ENCODE assay signal across 8 mouse cellular contexts in the genomic region with DNA sequence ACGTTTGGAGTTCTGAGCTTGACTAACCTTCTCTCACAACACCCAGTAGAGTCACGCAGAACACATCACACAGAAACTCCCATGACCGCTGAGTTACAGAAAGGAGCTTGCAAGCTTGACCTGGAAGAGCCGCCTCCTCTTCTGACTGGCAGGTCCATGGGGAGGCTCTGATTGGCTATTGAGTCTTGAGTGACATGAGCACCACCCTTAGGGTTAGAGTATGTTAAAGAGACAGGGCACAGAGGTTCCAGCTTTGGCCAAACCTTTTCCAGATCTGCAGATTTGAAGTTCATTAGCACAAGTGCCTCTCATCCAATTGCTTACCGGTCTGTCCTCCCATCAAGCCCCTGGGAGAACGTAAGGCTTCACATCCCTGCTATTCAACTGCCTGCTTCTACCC. TPM values are rescaled to one million over a fixed set of nuclear protein-coding genes. Genes with fewer than 3 reads are reported as not detected.
DNase-seq lines count a peak whose midpoint lies in the region; ATAC-seq and TF ChIP-seq lines count a peak whose summit lies in the region.
"Not testable (repeated sequence)": the region's sequence is repeated elsewhere in the genome, so short reads cannot be mapped to it uniquely, and the experiment has no call there.

A gene (minus strand): TSS at position 81 of the 400 bp plus-strand sequence.

- not testable (repeated sequence) for H3K79me2 ChIP-seq in liver, adult 2 months (ENCODE audit: control insufficient read depth, insufficient read depth, low read length)

- peak within 1 kb of the TSS; percentile 74 for H3K4me3 ChIP-seq in E14TG2a.4 (replicated peaks; ENCODE audit: low read length)
- peak within 1 kb of the TSS; percentile 72 for H3K4me3 ChIP-seq in gastrocnemius, adult 2 months
- H3K4me3 ChIP-seq in liver, adult 2 months (ENCODE audit: insufficient read depth, low read depth, low read length) = peak within 1 kb of the TSS; percentile 51
- peak within 1 kb of the TSS; percentile 35 for H3K4me3 ChIP-seq in midbrain, embryonic 14.5 days (replicated peaks; ENCODE audit: low read depth, low read length)

- peak within 1 kb of the TSS; percentile 30 for H3K9ac ChIP-seq in liver, adult 2 months (ENCODE audit: low read depth, low read length)
- not testable (repeated sequence) for H3K9ac ChIP-seq in midbrain, embryonic 14.5 days (replicated peaks; ENCODE audit: low read length)

- under 1% methylated on average over 6 of the region's 6 CpGs for WGBS in liver, adult 2 months
- 2% methylated on average over 4 of the region's 6 CpGs for WGBS in midbrain, embryonic 14.5 days

- not testable (repeated sequence) for H3K27me3 ChIP-seq in E14TG2a.4 (ENCODE audit: insufficient read depth, low read length); liver, adult 2 months (ENCODE audit: control insufficient read depth, insufficient read depth, low read length); midbrain, embryonic 14.5 days (ENCODE audit: control insufficient read depth, insufficient read depth, low read length)

- H3K4me2 ChIP-seq in midbrain, embryonic 14.5 days (ENCODE audit: low read length) = peak within 1 kb of the TSS; percentile 19; the same call in 1 of the 2 replicates

- not testable (repeated sequence) for TF ChIP-seq POLR2A in liver, adult 2 months (IDR thresholded peaks at IDR 0.05; ENCODE audit: extremely low read depth, insufficient read depth, low read length)

- H3K36me3 ChIP-seq in E14TG2a.4 (ENCODE audit: insufficient read depth, low read length); liver, adult 2 months (ENCODE audit: control insufficient read depth, insufficient read depth, low read length); midbrain, embryonic 14.5 days (ENCODE audit: control insufficient read depth, insufficient read depth, low read length): not testable (repeated sequence)

- H3K27ac ChIP-seq in gastrocnemius, adult 2 months = peak within 1 kb of the TSS; percentile 70
- not testable (repeated sequence) for H3K27ac ChIP-seq in liver, adult 2 months (replicated peaks; ENCODE audit: insufficient read depth, low read depth, low read length); midbrain, embryonic 14.5 days (replicated peaks; ENCODE audit: low read depth, low read length)

- DNase-seq in cerebellum, postnatal 10 days = peak; percentile 82 to 88
- peak; percentile 86 for DNase-seq in gastrocnemius, adult 2 months
- DNase-seq in kidney, postnatal 4 days = peak; percentile 77 to 85
- DNase-seq in liver, adult 2 months (ENCODE audit: extremely low read depth, low read depth, low spot score); midbrain, embryonic 14.5 days: not testable (repeated sequence)
- DNase-seq in spleen, postnatal 36 days (ENCODE audit: low spot score in 2 of 2) = peak; percentile 71 to 73

- intact Hi-C loops in gastrocnemius, adult 2 months (cut with DNase I) = not testable (repeated sequence)

- TF ChIP-seq CTCF in E14TG2a.4 (conservative IDR thresholded peaks at IDR 0.05; ENCODE audit: low read length); gastrocnemius, adult 2 months (IDR thresholded peaks at IDR 0.05); liver, adult 2 months (IDR thresholded peaks at IDR 0.05; ENCODE audit: low read depth, low read length): not testable (repeated sequence)

- H3K4me1 ChIP-seq in E14TG2a.4 (replicated peaks; ENCODE audit: low read depth, low read length); liver, adult 2 months (ENCODE audit: control insufficient read depth, insufficient read depth, low read length); midbrain, embryonic 14.5 days (ENCODE audit: control insufficient read depth, insufficient read depth, low read length): not testable (repeated sequence)

- not testable (repeated sequence) for H3K9me3 ChIP-seq in E14TG2a.4 (ENCODE audit: low read length); midbrain, embryonic 14.5 days (ENCODE audit: control insufficient read depth, low read length)

- ATAC-seq in hematopoietic stem cell, adult 5-6 weeks (replicated peaks in 1 of 2; ENCODE audit: insufficient read depth in 1 of 2, low FRiP score in 2 of 2, low TSS enrichment in 1 of 2, low read depth in 1 of 2, poor library complexity in 2 of 2, severe bottlenecking in 2 of 2) = 0 out of 4 replicates have a peak, but pooled peaks of 1 of the 2 experiments have one; percentile 53
- not testable (repeated sequence) for ATAC-seq in midbrain, embryonic 14.5 days (ENCODE audit: low FRiP score, low TSS enrichment)

RNA-seq across cellular contexts. Expression of the gene that starts here (rescaled TPM):
- 10 to 100 TPM; 13.3 to 16.9 TPM for total RNA-seq in gastrocnemius, adult 2 months (2021)
- total RNA-seq in hematopoietic stem cell, adult 5-6 weeks (2017) = 19.1 and 30.2 TPM in 2 replicates
- total RNA-seq in liver, adult 2 months (2014; rRNA removed) = 9.4 and 10.6 TPM in 2 replicates
- polyA plus RNA-seq in liver, adult 2 months (2012; rRNA removed) = 1.4 and 1.6 TPM in 2 replicates
- 41.0 and 44.8 TPM in 2 replicates for polyA plus RNA-seq in midbrain, embryonic 14.5 days (2014; fragmentation: Nextera tagmentation; extraction: Ambion mirVana)

Comparison
In these comparisons a context has a peak if more than half of its experiments do, and no peak if none do; other contexts are left out.
1. RNA of the gene that starts here (polyA plus RNA-seq): 41.0 to 44.8 TPM in midbrain, embryonic 14.5 days; 1.4 to 1.6 TPM in liver, adult 2 months; every median in the first group is over 10 times any median in the second.
2. Peak in every context shown above with its lines, with median percentiles within 50 percentile points of each other: H3K4me3 ChIP-seq.